Mouse (Mus musculus) small intestine, adult 2 months (tissue): ENCODE measurements around the gene Nrf1. TPM values are rescaled to one million over a fixed set of nuclear protein-coding genes. Genes with fewer than 3 reads are reported as not detected.

Experiments used
- H3K27ac ChIP-seq: fragments of 200-500 bp; 2 replicates; pipeline ENCODE4 v1.5.1; 2012; ENCODE audit warnings: low read depth, low read length, control low read depth, inconsistent platforms; ENCODE audit not compliant: insufficient read depth
- H3K27me3 ChIP-seq: fragments of 200-500 bp; 2 replicates; pipeline ENCODE4 v1.6.1; 2012; ENCODE audit warnings: mild to moderate bottlenecking, moderate library complexity, low read length, inconsistent platforms; ENCODE audit not compliant: control insufficient read depth, insufficient read depth
- H3K36me3 ChIP-seq: fragments of 200-500 bp; 2 replicates; pipeline ENCODE4 v1.6.1; 2012; ENCODE audit warnings: mild to moderate bottlenecking, low read length, control low read depth, inconsistent platforms; ENCODE audit not compliant: control insufficient read depth, insufficient read depth
- H3K4me1 ChIP-seq: fragments of 200-500 bp; 2 replicates; pipeline ENCODE4 v1.6.1; 2012; ENCODE audit warnings: low read length, inconsistent platforms, mixed read lengths; ENCODE audit not compliant: control insufficient read depth, insufficient read depth, insufficient read length
- H3K4me3 ChIP-seq: fragments of 200-500 bp; 2 replicates; pipeline ENCODE4 v1.5.1; 2012; ENCODE audit warnings: low read depth, mild to moderate bottlenecking, control low read depth, inconsistent platforms, low read length, moderate library complexity
- CTCF ChIP-seq: fragments of 200-500 bp; IDR thresholded peaks from 2 replicates; pipeline ENCODE4 v1.5.1; 2012; ENCODE audit warnings: low read depth, mild to moderate bottlenecking, control low read depth, inconsistent platforms, low read length, moderate library complexity, mixed read lengths; ENCODE audit not compliant: insufficient replicate concordance, insufficient read length; ENCODE audit errors: extremely low read depth
- POLR2A ChIP-seq: fragments of 200-500 bp; IDR thresholded peaks from 2 replicates; pipeline ENCODE4 v1.6.1; 2012; ENCODE audit warnings: low read depth, mild to moderate bottlenecking, control low read depth, inconsistent platforms, low read length, moderate library complexity
- WGBS: fragments of 180-500 bp; shearing (Covaris S2); methylation state at CpG from one replicate; pipeline ENCODE4 v1.1.7; 2018; 5-methylcytosine and 5-hydroxymethylcytosine counted together
- polyA plus RNA-seq: library from polyadenylated mRNA; depleted of rRNA; stranded (reverse); fragments of >200 nt; gene quantifications from 2 replicates; pipeline ENCODE4 v1.2.3, GENCODE M21; 2012; rRNA removed

Gene Nrf1
- polyA plus RNA-seq, 1 experiment, result 21.6 TPM

- no peak overlapping the region for H3K27ac ChIP-seq
- no peak for TF ChIP-seq POLR2A
- TF ChIP-seq CTCF, result no peak
- H3K4me3 ChIP-seq, result no peak overlapping the region
- 32% methylated on average over 2 of the region's 2 CpGs for WGBS
- H3K36me3 ChIP-seq, result no peaks in the 10 kb centered on the region
- H3K27me3 ChIP-seq, result peaks cover 67% of the 10 kb centered on the region
- peaks cover 8% of the 10 kb centered on the region for H3K4me1 ChIP-seq
Measured at GRCm38 (mm10) chr6:30180321-30180720, 132.5 kb downstream of the Nrf1 start.

- H3K4me1 ChIP-seq, result no peaks in the 10 kb centered on the region
- H3K4me3 ChIP-seq, result no peak overlapping the region
- peaks cover 50% of the 10 kb centered on the region for H3K27me3 ChIP-seq
- no peaks in the 10 kb centered on the region for H3K36me3 ChIP-seq
- TF ChIP-seq CTCF (no peak), POLR2A (no peak)
- no peak overlapping the region for H3K27ac ChIP-seq
- WGBS, result 64% methylated on average over 6 of the region's 6 CpGs
Measured at GRCm38 (mm10) chr6:30182038-30182437, 134.2 kb downstream of the Nrf1 start.

- H3K4me3 ChIP-seq, result no peak overlapping the region
- TF ChIP-seq CTCF (no peak), POLR2A (no peak)
- whole genome bisulfite sequencing, result 62% methylated on average over 4 of the region's 4 CpGs
- no peaks in the 10 kb centered on the region for H3K4me1 ChIP-seq
- no peaks in the 10 kb centered on the region for H3K36me3 ChIP-seq
- H3K27me3 ChIP-seq, result peaks cover 36% of the 10 kb centered on the region
- no peak overlapping the region for H3K27ac ChIP-seq
Measured at GRCm38 (mm10) chr6:30183624-30184023, 135.8 kb downstream of the Nrf1 start.

- H3K4me3 ChIP-seq, result no peak overlapping the region
- H3K27me3 ChIP-seq, result no peaks in the 10 kb centered on the region
- TF ChIP-seq CTCF (no peak), POLR2A (no peak)
- 85% methylated on average over 11 of the region's 11 CpGs for WGBS
- H3K4me1 ChIP-seq, result no peaks in the 10 kb centered on the region
- no peaks in the 10 kb centered on the region for H3K36me3 ChIP-seq
- H3K27ac ChIP-seq, result no peak overlapping the region
Measured at GRCm38 (mm10) chr6:30195656-30196055, 147.9 kb downstream of the Nrf1 start.

- Histone ChIP-seq H3K27me3 (no peaks in the 10 kb centered on the region), H3K4me3 (no peak overlapping the region), H3K36me3 (no peaks in the 10 kb centered on the region), H3K4me1 (no peaks in the 10 kb centered on the region), H3K27ac (no peak overlapping the region)
- 80% methylated on average over 8 of the region's 8 CpGs for WGBS
- no peak for TF ChIP-seq CTCF
- TF ChIP-seq POLR2A, result no peak
Measured at GRCm38 (mm10) chr6:30196143-30196542, 148.4 kb downstream of the Nrf1 start.

Other genes starting within 250 kb of the Nrf1 start
- gene Strip2, start 131.0 kb upstream of the Nrf1 start, polyA plus RNA-seq, result 0.41 and 0.98 TPM in 2 replicates